Mouse (Mus musculus): Measurements from ENCODE around the gene Pex6.

GRCm38 (mm10) chr17:46713849-46714248, 2.6 kb downstream of the Pex6 start:
- no peak for TF ChIP-seq CTCF (IDR thresholded peaks at IDR 0.05; ENCODE audit: control insufficient read depth, insufficient read depth, low read length)
- TF ChIP-seq POLR2A (IDR thresholded peaks at IDR 0.05; ENCODE audit: borderline replicate concordance, control insufficient read depth, low read depth, low read length) = no peak

Measured in bone marrow, adult 2 months (tissue).